Mouse (Mus musculus) heart, embryonic 16.5 days (tissue): ENCODE measurements around the gene Kmt2c. TPM values are rescaled to one million over a fixed set of nuclear protein-coding genes. Genes with fewer than 3 reads are reported as not detected.
A peak's percentile ranks its signal among the peaks of the same experiment; 100 is the strongest.

ENCODE experiments used
- ATAC-seq: fragments of 200-750 bp; cut with Nextera tagmentation; replicated peaks from 2 replicates; pipeline ENCODE4 v1.8.0; 2017; ENCODE audit warnings: moderate number of reproducible peaks; ENCODE audit not compliant: insufficient read depth, low FRiP score; ENCODE audit errors: extremely low read depth
- H3K27ac ChIP-seq: fragments of 300-500 bp; sonication (generic); 2 replicates; pipeline ENCODE4 v1.5.1; 2014; ENCODE audit warnings: mild to moderate bottlenecking, low read length, control low read depth, moderate library complexity
- H3K27me3 ChIP-seq: fragments of 300-500 bp; sonication (generic); 2 replicates; pipeline ENCODE4 v1.6.1; 2014; ENCODE audit warnings: low read length, mixed read lengths; ENCODE audit not compliant: control insufficient read depth, insufficient read depth
- H3K36me3 ChIP-seq: fragments of 300-500 bp; sonication (generic); 2 replicates; pipeline ENCODE4 v1.6.1; 2014; ENCODE audit not compliant: control insufficient read depth, insufficient read depth
- H3K4me1 ChIP-seq: fragments of 300-500 bp; sonication (generic); 2 replicates; pipeline ENCODE4 v1.6.1; 2014; ENCODE audit warnings: low read length, mixed read lengths; ENCODE audit not compliant: control insufficient read depth, insufficient read depth
- H3K4me2 ChIP-seq: fragments of 300-500 bp; sonication (generic); 2 replicates; pipeline ENCODE4 v1.6.1; 2014; ENCODE audit warnings: low read depth, mild to moderate bottlenecking, control low read depth, low read length
- H3K4me3 ChIP-seq: fragments of 300-500 bp; sonication (generic); 2 replicates; pipeline ENCODE4 v1.5.1; 2014; ENCODE audit warnings: mild to moderate bottlenecking, control low read depth, low read length
- H3K9ac ChIP-seq: fragments of 300-500 bp; sonication (generic); 2 replicates; pipeline ENCODE4 v1.6.1; 2014; ENCODE audit warnings: low read length, control low read depth
- H3K9me3 ChIP-seq: fragments of 300-500 bp; sonication (generic); replicated peaks from 2 replicates; pipeline ENCODE4 v1.6.1; 2016; ENCODE audit warnings: low read length; ENCODE audit not compliant: control insufficient read depth
- WGBS: fragments of 180-500 bp; shearing (Covaris S2); extraction: QIAGEN DNeasy Blood & Tissue Kit; methylation state at CpG from one replicate; pipeline ENCODE4 v1.1.7; 2014; 5-methylcytosine and 5-hydroxymethylcytosine counted together
- polyA plus RNA-seq: library from polyadenylated mRNA; unstranded; fragments of >200 nt; fragmentation: Nextera tagmentation; extraction: Ambion mirVana; gene quantifications from 2 replicates; pipeline ENCODE4 v1.2.1, GENCODE M21; 2015

Gene Kmt2c
- polyA plus RNA-seq, 1 experiment from 2014 or later: 8.1 TPM

- 46% methylated on average over 2 of the region's 2 CpGs for WGBS
- no peak overlapping the region for H3K4me3 ChIP-seq
These were observed 45.9 kb downstream of the Kmt2c start for GRCm38 (mm10) chr5:25452691-25453090.

GRCm38 (mm10) chr5:25437508-25437907 is 61.1 kb downstream of the Kmt2c start:
- H3K4me2 ChIP-seq: no peak overlapping the region
- 91% methylated on average over 1 of the region's 1 CpGs for WGBS
- no peak overlapping the region for H3K4me3 ChIP-seq
- no peaks in the 10 kb centered on the region for H3K27me3 ChIP-seq
- H3K27ac ChIP-seq: no peak overlapping the region
- H3K4me1 ChIP-seq: no peaks in the 10 kb centered on the region
- no peaks in the 10 kb centered on the region for H3K36me3 ChIP-seq
- no peaks in the 10 kb centered on the region for H3K9me3 ChIP-seq
- ATAC-seq: no peak
- no peak overlapping the region for H3K9ac ChIP-seq

More at GRCm38 (mm10) chr5:25452691-25453090, 45.9 kb downstream of the Kmt2c start:
- ATAC-seq: no peak
- no peak overlapping the region for H3K27ac ChIP-seq
- H3K36me3 ChIP-seq: no peaks in the 10 kb centered on the region
- no peaks in the 10 kb centered on the region for H3K9me3 ChIP-seq
- peaks cover 15% of the 10 kb centered on the region for H3K4me1 ChIP-seq
- H3K9ac ChIP-seq: no peak overlapping the region
- no peaks in the 10 kb centered on the region for H3K27me3 ChIP-seq
- H3K4me2 ChIP-seq: no peak overlapping the region

- H3K4me2 ChIP-seq: no peak overlapping the region
- no peaks in the 10 kb centered on the region for H3K9me3 ChIP-seq
- no peaks in the 10 kb centered on the region for H3K4me1 ChIP-seq
- no peaks in the 10 kb centered on the region for H3K36me3 ChIP-seq
- no peak overlapping the region for H3K4me3 ChIP-seq
- H3K27ac ChIP-seq: no peak overlapping the region
- H3K9ac ChIP-seq: no peak overlapping the region
- WGBS: 21% methylated on average over 3 of the region's 3 CpGs
- no peaks in the 10 kb centered on the region for H3K27me3 ChIP-seq
- ATAC-seq: peak; percentile 49; the same call in 1 of the 2 replicates
These were observed 62.5 kb downstream of the Kmt2c start for GRCm38 (mm10) chr5:25436081-25436480.

- ATAC-seq: no peak
- peaks cover 5% of the 10 kb centered on the region for H3K4me1 ChIP-seq
- H3K27ac ChIP-seq: no peak overlapping the region
- WGBS: 76% methylated on average over 1 of the region's 1 CpGs
- H3K4me2 ChIP-seq: no peak overlapping the region
- no peak overlapping the region for H3K9ac ChIP-seq
- H3K4me3 ChIP-seq: no peak overlapping the region
- H3K36me3 ChIP-seq: no peaks in the 10 kb centered on the region
- H3K27me3 ChIP-seq: no peaks in the 10 kb centered on the region
- no peaks in the 10 kb centered on the region for H3K9me3 ChIP-seq
These were observed 76.0 kb downstream of the Kmt2c start for GRCm38 (mm10) chr5:25422576-25422975.

GRCm38 (mm10) chr5:25420601-25421000 is 78.0 kb downstream of the Kmt2c start:
- Histone ChIP-seq H3K27ac (no peak overlapping the region), H3K36me3 (no peaks in the 10 kb centered on the region), H3K27me3 (no peaks in the 10 kb centered on the region), H3K4me1 (peaks cover 5% of the 10 kb centered on the region), H3K4me2 (no peak overlapping the region), H3K4me3 (no peak overlapping the region), H3K9me3 (no peaks in the 10 kb centered on the region), H3K9ac (no peak overlapping the region)
- no peak for ATAC-seq
- WGBS: 29% methylated on average over 3 of the region's 3 CpGs

- no peaks in the 10 kb centered on the region for H3K27me3 ChIP-seq
- H3K4me1 ChIP-seq: peaks cover 5% of the 10 kb centered on the region
- H3K9me3 ChIP-seq: no peaks in the 10 kb centered on the region
- no peak overlapping the region for H3K4me2 ChIP-seq
- ATAC-seq: no peak
- 0 out of 2 replicates have a peak, but pooled peaks cover 3% of the 10 kb centered on the region for H3K36me3 ChIP-seq
- H3K4me3 ChIP-seq: no peak overlapping the region
- H3K27ac ChIP-seq: no peak overlapping the region
- no peak overlapping the region for H3K9ac ChIP-seq
These were observed 83.2 kb downstream of the Kmt2c start for GRCm38 (mm10) chr5:25415382-25415781.

- ATAC-seq: no peak
- WGBS: 94% methylated on average over 2 of the region's 2 CpGs
- Histone ChIP-seq H3K9ac (no peak overlapping the region), H3K4me1 (no peaks in the 10 kb centered on the region), H3K4me2 (no peak overlapping the region), H3K27ac (no peak overlapping the region), H3K27me3 (no peaks in the 10 kb centered on the region), H3K36me3 (0 out of 2 replicates have a peak, but pooled peaks cover 3% of the 10 kb centered on the region), H3K9me3 (no peaks in the 10 kb centered on the region), H3K4me3 (no peak overlapping the region)
These were observed 101.9 kb downstream of the Kmt2c start for GRCm38 (mm10) chr5:25396727-25397126.

- no peaks in the 10 kb centered on the region for H3K27me3 ChIP-seq
- H3K9ac ChIP-seq: no peak overlapping the region
- H3K9me3 ChIP-seq: no peaks in the 10 kb centered on the region
- no peak for ATAC-seq
- H3K4me2 ChIP-seq: no peak overlapping the region
- 68% methylated on average over 2 of the region's 2 CpGs for WGBS
- no peak overlapping the region for H3K4me3 ChIP-seq
- H3K36me3 ChIP-seq: 0 out of 2 replicates have a peak, but pooled peaks cover 3% of the 10 kb centered on the region
- H3K27ac ChIP-seq: no peak overlapping the region
- no peaks in the 10 kb centered on the region for H3K4me1 ChIP-seq
These were observed 105.9 kb downstream of the Kmt2c start for GRCm38 (mm10) chr5:25392655-25393054.

- Histone ChIP-seq H3K9me3 (no peaks in the 10 kb centered on the region), H3K4me1 (no peaks in the 10 kb centered on the region), H3K27me3 (no peaks in the 10 kb centered on the region), H3K9ac (no peak overlapping the region), H3K4me2 (no peak overlapping the region), H3K36me3 (peaks cover 7% of the 10 kb centered on the region; the same call in 1 of the 2 replicates), H3K4me3 (no peak overlapping the region), H3K27ac (no peak overlapping the region)
- no peak for ATAC-seq
- WGBS: 74% methylated on average over 11 of the region's 11 CpGs
These were observed 115.0 kb downstream of the Kmt2c start for GRCm38 (mm10) chr5:25383581-25383980.
